Mouse (Mus musculus) kidney, embryonic 15.5 days (tissue): ENCODE data around the gene Aig1. TPM values are rescaled to one million over a fixed set of nuclear protein-coding genes. Genes with fewer than 3 reads are reported as not detected.
A peak's percentile ranks its signal among the peaks of the same experiment; 100 is the strongest.
"Not testable (repeated sequence)": the region's sequence is repeated elsewhere in the genome, so short reads cannot be mapped to it uniquely, and the experiment has no call there.

Source experiments
- ATAC-seq: fragments of 200-750 bp; cut with Nextera tagmentation; replicated peaks from 2 replicates; pipeline ENCODE4 v1.8.0; 2017; ENCODE audit warnings: moderate TSS enrichment; ENCODE audit not compliant: low FRiP score
- H3K27ac ChIP-seq: fragments of 300-500 bp; sonication (generic); 2 replicates; pipeline ENCODE4 v1.5.1; 2015; ENCODE audit warnings: mild to moderate bottlenecking, inconsistent platforms
- H3K27me3 ChIP-seq: fragments of 300-500 bp; sonication (generic); 2 replicates; pipeline ENCODE4 v1.6.1; 2015; ENCODE audit warnings: inconsistent platforms
- H3K36me3 ChIP-seq: fragments of 300-500 bp; sonication (generic); 2 replicates; pipeline ENCODE4 v1.6.1; 2015; ENCODE audit warnings: inconsistent platforms
- H3K4me1 ChIP-seq: fragments of 300-500 bp; sonication (generic); 2 replicates; pipeline ENCODE4 v1.6.1; 2015; ENCODE audit warnings: inconsistent platforms
- H3K4me2 ChIP-seq: fragments of 300-500 bp; sonication (generic); 2 replicates; pipeline ENCODE4 v1.6.1; 2015; ENCODE audit warnings: moderate library complexity, mild to moderate bottlenecking, inconsistent platforms
- H3K4me3 ChIP-seq: fragments of 300-500 bp; sonication (generic); replicated peaks from 2 replicates; pipeline ENCODE4 v1.5.1; 2015; ENCODE audit warnings: mild to moderate bottlenecking, inconsistent platforms
- H3K9ac ChIP-seq: fragments of 300-500 bp; sonication (generic); 2 replicates; pipeline ENCODE4 v1.6.1; 2015; ENCODE audit warnings: mild to moderate bottlenecking, inconsistent platforms
- H3K9me3 ChIP-seq: fragments of 300-500 bp; sonication (generic); replicated peaks from 2 replicates; pipeline ENCODE4 v1.6.1; 2016; ENCODE audit warnings: inconsistent platforms
- WGBS: fragments of 180-500 bp; shearing (Covaris S2); methylation state at CpG from one replicate; pipeline ENCODE4 v1.1.7; 2015; ENCODE audit warnings: mixed read lengths; 5-methylcytosine and 5-hydroxymethylcytosine counted together
- polyA plus RNA-seq: library from polyadenylated mRNA; unstranded; fragments of >200 nt; fragmentation: Nextera tagmentation; extraction: Ambion mirVana; gene quantifications from 2 replicates; pipeline ENCODE4 v1.2.1, GENCODE M21; 2015

Aig1 gene
- 45.9 and 46.1 TPM in 2 replicates for polyA plus RNA-seq

DNA sequence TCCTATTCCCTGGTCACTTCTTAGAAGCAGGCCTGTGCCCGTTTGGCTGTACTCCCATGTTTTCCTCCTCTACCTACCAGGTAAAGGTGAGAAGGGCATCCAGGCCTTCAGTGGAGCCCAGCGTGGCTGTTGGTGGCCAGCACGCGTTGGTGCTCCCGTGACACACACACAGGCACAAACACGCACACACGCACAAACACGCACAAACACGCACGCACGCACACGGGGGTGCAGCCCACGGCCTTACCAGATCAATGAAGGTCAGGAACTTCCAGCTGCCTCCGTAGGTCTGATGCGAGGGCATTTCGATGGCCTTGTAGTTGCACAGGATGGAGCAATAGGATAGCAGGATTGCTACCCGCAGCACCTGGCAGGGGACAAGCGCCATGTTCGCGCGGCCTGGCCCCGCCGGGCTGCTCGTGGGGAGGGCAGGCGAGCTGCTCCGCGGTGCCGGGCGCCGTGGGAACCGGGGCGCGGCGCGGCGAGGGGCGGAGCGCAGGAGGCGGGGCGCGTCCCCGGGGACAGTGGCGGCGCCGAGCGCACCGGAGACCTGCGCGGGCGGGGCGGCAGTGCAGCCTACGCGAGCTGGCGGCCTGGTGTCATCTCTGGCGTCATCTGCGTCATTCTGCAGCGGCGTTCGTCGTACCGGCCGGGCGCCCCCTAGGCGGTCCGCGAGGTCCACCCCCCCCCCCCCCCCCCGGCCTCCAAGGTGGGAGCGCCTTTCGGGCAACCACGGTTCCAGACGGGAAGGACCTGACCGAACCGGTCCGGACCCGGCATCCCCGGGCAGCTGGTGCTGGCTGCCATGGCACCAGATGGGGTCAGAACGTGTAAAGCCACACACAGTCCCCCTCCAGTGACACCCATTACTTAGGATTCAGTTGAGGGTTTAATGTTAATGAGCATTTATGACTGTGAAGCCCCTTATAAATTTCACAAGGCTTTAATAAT is at the start of gene Aig1:
Gene Aig1 (minus strand): TSS at position 610 of the 951 bp plus-strand sequence.
- H3K27ac ChIP-seq: peak within 1 kb of the TSS; percentile 68

GRCm38 (mm10) chr10:13916645-13917342 is 48.0 kb upstream of the Aig1 start:
- Histone ChIP-seq H3K4me3 (no peak overlapping the region), H3K36me3 (no peaks in the 10 kb centered on the region), H3K4me1 (0 out of 2 replicates have a peak, but pooled peaks cover 4% of the 10 kb centered on the region), H3K9ac (no peak overlapping the region), H3K27ac (no peak overlapping the region), H3K9me3 (no peaks in the 10 kb centered on the region), H3K4me2 (no peak overlapping the region), H3K27me3 (no peaks in the 10 kb centered on the region)
- 59% methylated on average over 12 of the region's 12 CpGs for WGBS
- no peak for ATAC-seq

More for the DNA sequence above, at the start of gene Aig1:
- no peaks in the 10 kb centered on the region for H3K9me3 ChIP-seq
- 3% methylated on average over 54 of the region's 77 CpGs for WGBS
- peak within 1 kb of the TSS; percentile 80 for H3K4me3 ChIP-seq
- H3K4me2 ChIP-seq: peak within 1 kb of the TSS; percentile 85
- H3K4me1 ChIP-seq: peaks cover 16% of the 10 kb centered on the region
- peak; percentile 94 for ATAC-seq
- no peaks in the 10 kb centered on the region for H3K27me3 ChIP-seq
- peak within 1 kb of the TSS; percentile 75 for H3K9ac ChIP-seq
- H3K36me3 ChIP-seq: no peaks in the 10 kb centered on the region

DNA sequence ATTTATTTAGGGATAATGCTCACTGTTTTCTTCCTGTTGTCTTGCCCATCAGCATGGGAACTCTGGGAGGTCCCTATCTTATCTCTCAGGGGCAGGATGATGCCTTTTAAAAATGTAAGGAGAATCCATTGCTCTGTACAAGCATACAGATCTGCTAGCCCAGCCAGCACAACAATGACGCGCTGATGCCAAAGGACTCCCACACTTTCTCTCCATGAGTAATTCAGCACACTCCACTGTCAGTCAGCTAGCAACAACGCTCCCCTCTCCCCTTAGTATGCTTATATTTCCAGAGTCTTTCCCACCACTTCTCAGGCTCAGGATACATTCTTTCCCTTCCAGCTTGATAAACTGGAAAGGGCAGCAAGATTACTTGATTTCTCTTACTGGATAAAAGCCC is 46.4 kb upstream of the Aig1 start:
- 74% methylated on average over 3 of the region's 3 CpGs for WGBS
- no peaks in the 10 kb centered on the region for H3K9me3 ChIP-seq
- H3K4me1 ChIP-seq: 0 out of 2 replicates have a peak, but pooled peaks cover 4% of the 10 kb centered on the region
- no peak overlapping the region for H3K27ac ChIP-seq
- no peak overlapping the region for H3K4me2 ChIP-seq
- no peaks in the 10 kb centered on the region for H3K27me3 ChIP-seq
- no peak for ATAC-seq
- H3K4me3 ChIP-seq: no peak overlapping the region
- H3K9ac ChIP-seq: no peak overlapping the region
- no peaks in the 10 kb centered on the region for H3K36me3 ChIP-seq

DNA sequence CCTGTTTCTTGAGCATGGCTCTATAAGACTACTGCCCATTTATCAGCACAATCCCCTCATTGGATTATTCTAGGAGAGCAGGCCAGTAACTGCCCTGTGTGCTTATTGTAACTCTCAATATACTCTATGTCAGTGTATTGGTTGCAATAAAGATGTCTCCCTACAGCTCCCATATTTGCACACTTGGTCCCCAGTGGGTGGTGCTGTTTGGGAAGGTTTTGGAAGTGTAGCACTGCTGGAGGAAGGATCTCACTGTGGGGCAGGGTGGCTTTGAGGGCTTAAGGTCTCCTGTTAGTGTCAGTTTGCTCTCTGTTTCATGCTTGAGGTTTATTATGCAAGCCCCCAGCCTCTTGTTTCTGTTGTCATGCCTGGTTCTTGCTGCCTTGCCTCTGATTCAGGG is 44.9 kb upstream of the Aig1 start:
- Histone ChIP-seq H3K27me3 (no peaks in the 10 kb centered on the region), H3K27ac (no peak overlapping the region), H3K9ac (no peak overlapping the region), H3K36me3 (no peaks in the 10 kb centered on the region), H3K4me3 (no peak overlapping the region), H3K4me2 (no peak overlapping the region), H3K9me3 (no peaks in the 10 kb centered on the region), H3K4me1 (0 out of 2 replicates have a peak, but pooled peaks cover 4% of the 10 kb centered on the region)
- no peak for ATAC-seq

DNA sequence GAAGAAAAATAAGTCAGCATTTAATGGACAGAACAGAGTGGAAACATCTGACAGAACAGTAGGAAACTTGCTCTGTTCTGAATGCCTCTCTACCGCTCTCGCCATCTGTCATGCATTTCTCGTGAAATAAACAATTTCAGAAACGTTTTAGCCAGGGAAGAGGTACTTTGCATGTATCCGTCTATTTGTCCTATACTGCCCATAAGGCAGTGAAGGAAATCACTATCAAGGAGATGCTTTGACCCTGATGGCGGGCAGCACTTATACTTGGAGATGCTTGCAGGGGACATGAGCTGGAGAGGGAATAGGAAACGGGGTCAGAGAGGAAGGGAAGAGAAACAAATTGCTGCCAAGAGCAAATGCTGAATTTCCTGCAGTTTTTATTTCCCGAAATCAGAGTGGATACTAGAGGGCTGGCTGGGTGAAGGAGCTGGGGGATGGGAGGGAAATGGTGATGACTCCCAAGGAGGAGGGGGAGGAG is 37.5 kb upstream of the Aig1 start:
- ATAC-seq: no peak
- Histone ChIP-seq H3K9me3 (no peaks in the 10 kb centered on the region), H3K27me3 (no peaks in the 10 kb centered on the region), H3K4me1 (peaks cover 5% of the 10 kb centered on the region; the same call in 1 of the 2 replicates), H3K4me3 (no peak overlapping the region), H3K9ac (no peak overlapping the region), H3K36me3 (no peaks in the 10 kb centered on the region), H3K27ac (peak overlapping the region; percentile 56), H3K4me2 (no peak overlapping the region)
- 53% methylated on average over 8 of the region's 8 CpGs for WGBS

- Histone ChIP-seq H3K27ac (0 out of 2 replicates have a peak overlapping the region, but pooled peaks have one; percentile 56), H3K4me1 (peaks cover 5% of the 10 kb centered on the region; the same call in 1 of the 2 replicates), H3K9me3 (no peaks in the 10 kb centered on the region), H3K9ac (no peak overlapping the region), H3K4me2 (no peak overlapping the region), H3K27me3 (no peaks in the 10 kb centered on the region), H3K36me3 (no peaks in the 10 kb centered on the region), H3K4me3 (no peak overlapping the region)
- ATAC-seq: no peak
- 87% methylated on average over 9 of the region's 9 CpGs for WGBS
Observed at GRCm38 (mm10) chr10:13905618-13906017, 36.8 kb upstream of the Aig1 start.

- H3K9ac ChIP-seq, H3K27ac ChIP-seq, H3K36me3 ChIP-seq, H3K4me3 ChIP-seq, H3K4me2 ChIP-seq, H3K9me3 ChIP-seq, ATAC-seq, H3K27me3 ChIP-seq, H3K4me1 ChIP-seq: not testable (repeated sequence)
- WGBS: 91% methylated on average over 6 of the region's 7 CpGs
Observed at GRCm38 (mm10) chr10:13892762-13893161, 24.0 kb upstream of the Aig1 start.

- WGBS: 70% methylated on average over 10 of the region's 10 CpGs
- Histone ChIP-seq H3K9ac (no peak overlapping the region), H3K27ac (no peak overlapping the region), H3K27me3 (no peaks in the 10 kb centered on the region), H3K4me3 (no peak overlapping the region), H3K4me2 (no peak overlapping the region), H3K9me3 (no peaks in the 10 kb centered on the region), H3K4me1 (no peaks in the 10 kb centered on the region), H3K36me3 (no peaks in the 10 kb centered on the region)
- no peak for ATAC-seq
Observed at GRCm38 (mm10) chr10:13882975-13883875, 14.4 kb upstream of the Aig1 start.

GRCm38 (mm10) chr10:13882490-13882889 is 13.7 kb upstream of the Aig1 start:
- Histone ChIP-seq H3K4me1 (no peaks in the 10 kb centered on the region), H3K27ac (no peak overlapping the region), H3K9me3 (no peaks in the 10 kb centered on the region), H3K4me2 (no peak overlapping the region), H3K36me3 (no peaks in the 10 kb centered on the region), H3K4me3 (no peak overlapping the region), H3K27me3 (no peaks in the 10 kb centered on the region), H3K9ac (no peak overlapping the region)
- no peak for ATAC-seq
- WGBS: 80% methylated on average over 9 of the region's 9 CpGs

- no peaks in the 10 kb centered on the region for H3K36me3 ChIP-seq
- H3K4me2 ChIP-seq: no peak overlapping the region
- no peaks in the 10 kb centered on the region for H3K27me3 ChIP-seq
- no peak overlapping the region for H3K27ac ChIP-seq
- ATAC-seq: no peak
- H3K9ac ChIP-seq: no peak overlapping the region
- H3K9me3 ChIP-seq: no peaks in the 10 kb centered on the region
- 86% methylated on average over 4 of the region's 4 CpGs for WGBS
- no peak overlapping the region for H3K4me3 ChIP-seq
- no peaks in the 10 kb centered on the region for H3K4me1 ChIP-seq
Observed at GRCm38 (mm10) chr10:13878696-13879095, 9.9 kb upstream of the Aig1 start.

DNA sequence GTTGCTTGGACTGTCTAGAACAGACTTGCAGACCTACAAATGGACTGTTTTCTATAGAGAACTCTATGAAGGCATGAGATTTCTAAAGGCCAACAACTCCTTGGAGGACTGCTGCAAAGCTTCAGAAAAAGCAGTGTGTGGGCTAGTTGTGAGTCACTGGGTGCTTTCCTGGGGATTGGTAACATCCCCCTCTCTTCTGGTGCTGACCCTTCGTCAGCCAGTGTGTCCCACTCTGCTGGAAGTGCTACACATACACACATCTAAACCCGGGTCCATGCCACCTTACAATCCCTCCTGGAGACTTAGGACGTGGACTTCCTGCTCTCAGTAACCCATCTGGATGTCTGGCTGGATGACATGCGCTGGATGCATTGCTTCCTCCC is 6.2 kb upstream of the Aig1 start:
- ATAC-seq: no peak
- Histone ChIP-seq H3K36me3 (no peaks in the 10 kb centered on the region), H3K4me2 (no peak overlapping the region), H3K27me3 (no peaks in the 10 kb centered on the region), H3K9me3 (no peaks in the 10 kb centered on the region), H3K9ac (no peak overlapping the region), H3K4me1 (no peaks in the 10 kb centered on the region), H3K4me3 (no peak overlapping the region), H3K27ac (no peak overlapping the region)
- 76% methylated on average over 4 of the region's 4 CpGs for WGBS
